Mouse (Mus musculus) adipocyte (in vitro differentiated cells): ENCODE data around the gene Ache.
A peak's percentile ranks its signal among the peaks of the same experiment; 100 is the strongest.
"Not testable (repeated sequence)": the region's sequence is repeated elsewhere in the genome, so short reads cannot be mapped to it uniquely, and the experiment has no call there.

ENCODE experiments used
- DNase-seq: peaks from one replicate; pipeline ENCODE4 v3.0.0-alpha.2; 2016; ENCODE audit warnings: low spot score

Ache gene

GRCm38 (mm10) chr5:137287032-137287952 lies at the start of gene Ache:
Ache (plus strand) TSS chr5:137287519.
- no peak for DNase-seq

GRCm38 (mm10) chr5:137263897-137264720 lies 23.2 kb upstream of the Ache start:
- no peak for DNase-seq

GRCm38 (mm10) chr5:137264787-137265186 lies 22.5 kb upstream of the Ache start:
- no peak for DNase-seq

- DNase-seq: no peak
Measured at GRCm38 (mm10) chr5:137268131-137268910, 19.0 kb upstream of the Ache start.

GRCm38 (mm10) chr5:137277360-137278342 lies 9.7 kb upstream of the Ache start:
- DNase-seq: no peak

GRCm38 (mm10) chr5:137284411-137284810 lies 2.9 kb upstream of the Ache start:
- DNase-seq: not testable (repeated sequence)

GRCm38 (mm10) chr5:137285045-137285444 lies 2.3 kb upstream of the Ache start:
- peak; percentile 65 for DNase-seq

GRCm38 (mm10) chr5:137285986-137286385 lies 1.3 kb upstream of the Ache start:
- DNase-seq: no peak

GRCm38 (mm10) chr5:137286655-137287031 lies 676 bp upstream of the Ache start:
- DNase-seq: peak; percentile 79

- DNase-seq: no peak
Measured at GRCm38 (mm10) chr5:137287953-137288743, 829 bp downstream of the Ache start.

GRCm38 (mm10) chr5:137288999-137289470 lies 1.7 kb downstream of the Ache start:
- no peak for DNase-seq

GRCm38 (mm10) chr5:137289591-137290365 lies 2.5 kb downstream of the Ache start:
- DNase-seq: no peak

- DNase-seq: no peak
Measured at GRCm38 (mm10) chr5:137290677-137291076, 3.4 kb downstream of the Ache start.

- no peak for DNase-seq
Measured at GRCm38 (mm10) chr5:137291381-137291926, 4.1 kb downstream of the Ache start.

- peak; percentile 64 for DNase-seq
Measured at GRCm38 (mm10) chr5:137293282-137293681, 6.0 kb downstream of the Ache start.

- DNase-seq: peak; percentile 95
Measured at GRCm38 (mm10) chr5:137293839-137294743, 6.8 kb downstream of the Ache start, which contains the start of gene Ufsp1. Ufsp1 (plus strand) TSS chr5:137294629.

- DNase-seq: no peak
Measured at GRCm38 (mm10) chr5:137294744-137295093, 7.4 kb downstream of the Ache start.

GRCm38 (mm10) chr5:137295296-137295695 lies 8.0 kb downstream of the Ache start:
- DNase-seq: no peak
